Mouse (Mus musculus): ENCODE results near the gene Dip2c. TPM values are rescaled to one million over a fixed set of nuclear protein-coding genes. Genes with fewer than 3 reads are reported as not detected.

Dip2c gene
- polyA plus RNA-seq, 1 experiment from 2014 or later: 2.3 TPM

DNA sequence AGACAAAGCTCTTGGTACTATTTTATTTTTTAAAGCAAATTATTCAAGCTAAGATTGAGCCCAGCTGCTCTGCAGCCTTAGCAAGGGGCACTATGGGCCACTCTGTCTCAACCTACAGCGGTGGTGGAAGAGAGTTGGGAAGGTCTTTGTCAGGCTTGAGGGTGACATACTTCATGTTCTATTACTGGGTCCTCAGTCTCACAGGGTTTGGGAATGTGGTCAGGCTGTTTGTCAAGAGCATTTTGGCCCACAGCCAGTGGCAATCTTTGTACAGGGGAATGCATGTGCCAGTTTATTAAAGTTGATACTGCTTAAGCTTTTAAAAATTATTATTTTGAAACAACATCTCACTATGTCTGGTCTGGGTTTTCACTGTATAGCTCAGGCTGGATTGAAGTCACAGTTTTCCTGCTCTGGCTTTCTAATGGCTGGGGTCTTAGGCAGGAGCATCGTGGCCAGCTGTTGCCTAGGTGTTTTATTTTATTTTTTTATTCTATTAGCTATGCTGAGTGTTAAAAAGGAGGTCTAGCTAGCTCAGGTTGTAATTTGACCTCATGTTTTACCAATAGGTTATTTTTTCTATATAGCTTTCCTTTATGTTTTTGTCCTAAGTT lies 37.9 kb downstream of the Dip2c start:
- ATAC-seq: no peak
- H3K27ac ChIP-seq (ENCODE audit: low read length): no peak overlapping the region
- WGBS: 75% methylated on average over 2 of the region's 2 CpGs
- H3K27me3 ChIP-seq (replicated peaks; ENCODE audit: control insufficient read depth, insufficient read depth, low read length): no peaks in the 10 kb centered on the region
- H3K4me2 ChIP-seq (ENCODE audit: low read depth, low read length): no peak overlapping the region
- H3K36me3 ChIP-seq (ENCODE audit: control insufficient read depth, insufficient read depth, low read length): no peaks in the 10 kb centered on the region
- H3K9ac ChIP-seq (ENCODE audit: low read depth, low read length): no peak overlapping the region
- no peak overlapping the region for H3K4me3 ChIP-seq (ENCODE audit: low read length)
- H3K9me3 ChIP-seq (ENCODE audit: control insufficient read depth, low read length): no peaks in the 10 kb centered on the region
- no peaks in the 10 kb centered on the region for H3K4me1 ChIP-seq (ENCODE audit: control insufficient read depth, insufficient read depth, low read length)

GRCm38 (mm10) chr13:9314713-9315112 lies 38.4 kb downstream of the Dip2c start:
- ATAC-seq: no peak
- WGBS: 68% methylated on average over 4 of the region's 4 CpGs

GRCm38 (mm10) chr13:9319745-9320144 lies 43.4 kb downstream of the Dip2c start:
- H3K9me3 ChIP-seq (ENCODE audit: control insufficient read depth, low read length): no peaks in the 10 kb centered on the region
- no peaks in the 10 kb centered on the region for H3K4me1 ChIP-seq (ENCODE audit: control insufficient read depth, insufficient read depth, low read length)
- H3K27ac ChIP-seq (ENCODE audit: low read length): no peak overlapping the region
- WGBS: 84% methylated on average over 2 of the region's 2 CpGs
- H3K4me3 ChIP-seq (ENCODE audit: low read length): no peak overlapping the region
- H3K27me3 ChIP-seq (replicated peaks; ENCODE audit: control insufficient read depth, insufficient read depth, low read length): no peaks in the 10 kb centered on the region
- no peak overlapping the region for H3K9ac ChIP-seq (ENCODE audit: low read depth, low read length)
- H3K36me3 ChIP-seq (ENCODE audit: control insufficient read depth, insufficient read depth, low read length): no peaks in the 10 kb centered on the region
- ATAC-seq: no peak
- H3K4me2 ChIP-seq (ENCODE audit: low read depth, low read length): no peak overlapping the region

More at GRCm38 (mm10) chr13:9314713-9315112, 38.4 kb downstream of the Dip2c start:
- no peaks in the 10 kb centered on the region for H3K36me3 ChIP-seq (ENCODE audit: control insufficient read depth, insufficient read depth, low read length)
- no peak overlapping the region for H3K9ac ChIP-seq (ENCODE audit: low read depth, low read length)
- H3K27me3 ChIP-seq (replicated peaks; ENCODE audit: control insufficient read depth, insufficient read depth, low read length): no peaks in the 10 kb centered on the region
- H3K27ac ChIP-seq (ENCODE audit: low read length): no peak overlapping the region
- no peak overlapping the region for H3K4me3 ChIP-seq (ENCODE audit: low read length)
- H3K9me3 ChIP-seq (ENCODE audit: control insufficient read depth, low read length): no peaks in the 10 kb centered on the region
- H3K4me1 ChIP-seq (ENCODE audit: control insufficient read depth, insufficient read depth, low read length): no peaks in the 10 kb centered on the region
- no peak overlapping the region for H3K4me2 ChIP-seq (ENCODE audit: low read depth, low read length)

DNA sequence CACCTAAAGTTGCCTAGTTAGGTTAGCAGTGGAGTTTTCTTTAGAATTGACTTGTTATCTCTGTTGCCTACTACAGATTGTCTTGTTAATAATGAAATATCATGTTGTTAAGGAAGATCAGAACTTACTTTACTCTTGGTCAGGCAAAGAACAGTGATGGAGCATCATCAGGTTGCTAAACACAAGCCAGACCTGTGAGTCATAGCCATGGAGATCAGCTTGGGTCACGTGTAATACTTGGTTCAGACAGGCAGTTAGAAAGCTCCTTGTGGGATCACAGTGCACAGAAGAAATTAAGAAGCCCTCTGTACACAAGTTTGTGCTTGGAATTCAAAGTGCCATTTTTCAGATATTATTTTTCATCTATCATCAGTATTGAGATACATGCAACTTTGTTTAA lies 48.9 kb downstream of the Dip2c start:
- Histone ChIP-seq H3K27ac (ENCODE audit: low read length) (no peak overlapping the region), H3K36me3 (ENCODE audit: control insufficient read depth, insufficient read depth, low read length) (no peaks in the 10 kb centered on the region), H3K27me3 (replicated peaks; ENCODE audit: control insufficient read depth, insufficient read depth, low read length) (no peaks in the 10 kb centered on the region), H3K9me3 (ENCODE audit: control insufficient read depth, low read length) (no peaks in the 10 kb centered on the region), H3K9ac (ENCODE audit: low read depth, low read length) (no peak overlapping the region), H3K4me3 (ENCODE audit: low read length) (no peak overlapping the region), H3K4me1 (ENCODE audit: control insufficient read depth, insufficient read depth, low read length) (0 out of 2 replicates have a peak, but pooled peaks cover 3% of the 10 kb centered on the region), H3K4me2 (ENCODE audit: low read depth, low read length) (no peak overlapping the region)
- peak; percentile 65; the same call in 1 of the 2 replicates for ATAC-seq
- WGBS: 37% methylated on average over 1 of the region's 1 CpGs

GRCm38 (mm10) chr13:9329307-9329915 lies 53.1 kb downstream of the Dip2c start:
- peak; percentile 74 for ATAC-seq

GRCm38 (mm10) chr13:9333187-9333586 lies 56.9 kb downstream of the Dip2c start:
- Histone ChIP-seq H3K27me3 (replicated peaks; ENCODE audit: control insufficient read depth, insufficient read depth, low read length) (no peaks in the 10 kb centered on the region), H3K4me3 (ENCODE audit: low read length) (no peak overlapping the region), H3K9me3 (ENCODE audit: control insufficient read depth, low read length) (no peaks in the 10 kb centered on the region), H3K4me2 (ENCODE audit: low read depth, low read length) (no peak overlapping the region), H3K4me1 (ENCODE audit: control insufficient read depth, insufficient read depth, low read length) (0 out of 2 replicates have a peak, but pooled peaks cover 3% of the 10 kb centered on the region), H3K27ac (ENCODE audit: low read length) (no peak overlapping the region), H3K9ac (ENCODE audit: low read depth, low read length) (no peak overlapping the region), H3K36me3 (ENCODE audit: control insufficient read depth, insufficient read depth, low read length) (no peaks in the 10 kb centered on the region)
- no peak for ATAC-seq

More at GRCm38 (mm10) chr13:9329307-9329915, 53.1 kb downstream of the Dip2c start:
- Histone ChIP-seq H3K9me3 (ENCODE audit: control insufficient read depth, low read length) (no peaks in the 10 kb centered on the region), H3K4me1 (ENCODE audit: control insufficient read depth, insufficient read depth, low read length) (0 out of 2 replicates have a peak, but pooled peaks cover 3% of the 10 kb centered on the region), H3K4me3 (ENCODE audit: low read length) (no peak overlapping the region), H3K4me2 (ENCODE audit: low read depth, low read length) (no peak overlapping the region), H3K36me3 (ENCODE audit: control insufficient read depth, insufficient read depth, low read length) (no peaks in the 10 kb centered on the region), H3K27ac (ENCODE audit: low read length) (no peak overlapping the region), H3K9ac (ENCODE audit: low read depth, low read length) (no peak overlapping the region), H3K27me3 (replicated peaks; ENCODE audit: control insufficient read depth, insufficient read depth, low read length) (no peaks in the 10 kb centered on the region)
- 59% methylated on average over 1 of the region's 1 CpGs for WGBS

GRCm38 (mm10) chr13:9340293-9340692 lies 64.0 kb downstream of the Dip2c start:
- Histone ChIP-seq H3K9ac (ENCODE audit: low read depth, low read length) (no peak overlapping the region), H3K27me3 (replicated peaks; ENCODE audit: control insufficient read depth, insufficient read depth, low read length) (no peaks in the 10 kb centered on the region), H3K4me3 (ENCODE audit: low read length) (no peak overlapping the region), H3K27ac (ENCODE audit: low read length) (no peak overlapping the region), H3K9me3 (ENCODE audit: control insufficient read depth, low read length) (no peaks in the 10 kb centered on the region), H3K4me1 (ENCODE audit: control insufficient read depth, insufficient read depth, low read length) (no peaks in the 10 kb centered on the region), H3K4me2 (ENCODE audit: low read depth, low read length) (no peak overlapping the region), H3K36me3 (ENCODE audit: control insufficient read depth, insufficient read depth, low read length) (no peaks in the 10 kb centered on the region)
- 72% methylated on average over 4 of the region's 4 CpGs for WGBS
- ATAC-seq: peak; percentile 81

DNA sequence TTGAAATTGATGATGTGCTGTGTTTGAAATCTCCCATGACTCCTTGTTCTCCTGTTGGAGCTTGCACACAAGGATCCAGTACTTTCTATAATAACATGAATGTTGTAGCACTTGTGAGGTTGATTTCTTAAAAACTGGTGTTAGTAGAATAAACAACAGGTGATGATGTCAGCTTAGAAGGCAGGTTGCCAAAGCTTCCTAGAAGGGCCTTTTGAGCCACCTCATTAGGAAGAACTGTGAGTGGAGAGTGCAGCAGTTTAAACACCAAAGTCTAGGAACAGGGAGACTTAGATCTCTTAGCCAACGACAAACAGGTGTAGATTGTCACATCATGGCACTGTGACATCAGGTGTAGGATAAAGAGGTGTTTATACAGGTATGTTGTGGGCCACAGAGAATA lies 66.4 kb downstream of the Dip2c start:
- Histone ChIP-seq H3K36me3 (ENCODE audit: control insufficient read depth, insufficient read depth, low read length) (no peaks in the 10 kb centered on the region), H3K9me3 (ENCODE audit: control insufficient read depth, low read length) (no peaks in the 10 kb centered on the region), H3K9ac (ENCODE audit: low read depth, low read length) (no peak overlapping the region), H3K27ac (ENCODE audit: low read length) (no peak overlapping the region), H3K4me1 (ENCODE audit: control insufficient read depth, insufficient read depth, low read length) (no peaks in the 10 kb centered on the region), H3K27me3 (replicated peaks; ENCODE audit: control insufficient read depth, insufficient read depth, low read length) (no peaks in the 10 kb centered on the region), H3K4me2 (ENCODE audit: low read depth, low read length) (no peak overlapping the region), H3K4me3 (ENCODE audit: low read length) (no peak overlapping the region)
- ATAC-seq: no peak
- WGBS: 91% methylated on average over 1 of the region's 1 CpGs

- Histone ChIP-seq H3K27ac (ENCODE audit: low read length) (no peak overlapping the region), H3K4me2 (ENCODE audit: low read depth, low read length) (no peak overlapping the region), H3K4me1 (ENCODE audit: control insufficient read depth, insufficient read depth, low read length) (peaks cover 6% of the 10 kb centered on the region; the same call in 1 of the 2 replicates), H3K9me3 (ENCODE audit: control insufficient read depth, low read length) (no peaks in the 10 kb centered on the region), H3K36me3 (ENCODE audit: control insufficient read depth, insufficient read depth, low read length) (no peaks in the 10 kb centered on the region), H3K4me3 (ENCODE audit: low read length) (no peak overlapping the region), H3K9ac (ENCODE audit: low read depth, low read length) (no peak overlapping the region), H3K27me3 (replicated peaks; ENCODE audit: control insufficient read depth, insufficient read depth, low read length) (no peaks in the 10 kb centered on the region)
- 87% methylated on average over 3 of the region's 3 CpGs for WGBS
- no peak for ATAC-seq
These were observed 71.1 kb downstream of the Dip2c start for GRCm38 (mm10) chr13:9347448-9347847.
